Mouse (Mus musculus): ENCODE measurements around the gene Wdfy2. TPM values are rescaled to one million over a fixed set of nuclear protein-coding genes. Genes with fewer than 3 reads are reported as not detected.
A peak's percentile ranks its signal among the peaks of the same experiment; 100 is the strongest.
"Not testable (repeated sequence)": the region's sequence is repeated elsewhere in the genome, so short reads cannot be mapped to it uniquely, and the experiment has no call there.

Gene Wdfy2
- polyA plus RNA-seq, 1 experiment from 2014 or later, result 12.7 TPM

DNA sequence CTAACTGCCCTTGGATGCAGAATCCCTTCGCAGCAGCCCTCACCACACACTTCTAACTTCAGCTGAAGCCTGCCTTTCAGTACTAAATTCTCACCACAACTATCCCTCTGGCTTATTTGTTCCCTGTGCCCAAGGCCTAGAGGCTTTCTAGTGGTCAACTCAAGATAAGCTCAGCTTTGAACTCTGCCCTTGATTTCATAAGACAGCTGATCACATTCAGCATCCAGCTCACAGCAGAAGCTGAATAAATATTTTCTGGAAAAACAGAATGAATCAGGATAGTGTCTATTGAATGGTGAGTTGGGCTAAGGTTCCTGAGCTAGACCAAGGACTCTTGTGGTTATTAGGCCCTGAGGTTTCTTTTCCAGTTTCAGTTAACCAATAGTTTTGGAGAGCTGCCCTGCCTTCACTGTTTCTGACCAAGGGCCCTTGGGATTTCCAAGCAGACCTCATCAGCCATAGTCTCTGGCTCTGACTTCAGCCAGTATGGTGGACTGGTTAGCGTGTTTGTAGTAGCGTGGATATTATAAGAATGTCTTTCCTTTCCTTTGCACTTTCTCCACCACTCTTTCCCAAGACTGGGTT, 5.7 kb upstream of the Wdfy2 start:
- Histone ChIP-seq H3K9me3 (replicated peaks) (no peaks in the 10 kb centered on the region), H3K36me3 (no peaks in the 10 kb centered on the region), H3K4me1 (0 out of 2 replicates have a peak, but pooled peaks cover 2% of the 10 kb centered on the region), H3K27ac (no peak overlapping the region), H3K27me3 (ENCODE audit: low read depth, poor library complexity, severe bottlenecking) (no peaks in the 10 kb centered on the region), H3K4me3 (no peak overlapping the region)
- 94% methylated on average over 3 of the region's 3 CpGs for WGBS
- no peak for DNase-seq (ENCODE audit: low spot score)

DNA sequence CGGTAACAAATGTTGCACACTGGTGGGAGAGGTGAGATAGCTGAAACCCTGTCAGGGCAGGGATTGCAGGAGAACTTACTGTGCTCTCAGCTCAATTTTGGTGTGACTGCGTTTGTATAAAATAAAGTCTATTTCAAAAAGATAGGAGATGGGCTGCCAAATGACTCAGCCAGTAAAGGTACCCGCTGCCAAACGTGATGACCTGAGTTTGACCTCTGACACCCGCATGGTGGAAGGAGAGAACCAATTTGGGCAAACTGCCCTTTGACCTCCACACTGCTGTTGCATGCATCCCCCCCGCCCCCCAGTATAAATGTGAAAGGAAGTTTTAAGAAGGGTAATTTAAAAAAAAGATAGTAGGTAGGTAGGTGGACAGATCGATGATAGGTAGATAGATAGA, 4.4 kb upstream of the Wdfy2 start:
- no peak for DNase-seq (ENCODE audit: low spot score)
- Histone ChIP-seq H3K36me3 (no peaks in the 10 kb centered on the region), H3K27ac (no peak overlapping the region), H3K9me3 (replicated peaks) (no peaks in the 10 kb centered on the region), H3K4me1 (0 out of 2 replicates have a peak, but pooled peaks cover 2% of the 10 kb centered on the region), H3K27me3 (ENCODE audit: low read depth, poor library complexity, severe bottlenecking) (no peaks in the 10 kb centered on the region), H3K4me3 (no peak overlapping the region)
- 72% methylated on average over 7 of the region's 7 CpGs for WGBS

DNA sequence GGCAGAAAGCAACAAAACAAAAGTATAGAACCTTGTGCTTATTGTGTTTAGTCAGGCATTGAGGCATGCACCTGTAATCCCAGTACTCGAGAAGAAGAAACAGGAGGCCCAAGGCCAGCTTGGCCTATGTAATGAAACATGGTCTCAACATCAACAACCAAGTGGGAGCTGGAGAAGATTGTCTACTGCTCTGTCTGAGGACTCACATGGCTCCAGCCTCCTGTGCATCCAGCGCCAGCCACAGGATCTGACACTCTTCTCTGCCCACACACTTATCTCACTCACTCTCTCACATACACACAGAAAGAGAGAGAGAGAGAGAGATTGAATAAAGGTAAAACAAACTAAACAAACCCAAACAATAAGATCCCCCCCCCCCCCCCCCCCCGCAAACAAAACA, 3.9 kb upstream of the Wdfy2 start:
- Histone ChIP-seq H3K4me3 (no peak overlapping the region), H3K27ac (no peak overlapping the region), H3K27me3 (ENCODE audit: low read depth, poor library complexity, severe bottlenecking) (no peaks in the 10 kb centered on the region), H3K9me3 (replicated peaks) (no peaks in the 10 kb centered on the region), H3K36me3 (no peaks in the 10 kb centered on the region), H3K4me1 (peaks cover 5% of the 10 kb centered on the region)
- no peak for DNase-seq (ENCODE audit: low spot score)
- 75% methylated on average over 3 of the region's 3 CpGs for WGBS

DNA sequence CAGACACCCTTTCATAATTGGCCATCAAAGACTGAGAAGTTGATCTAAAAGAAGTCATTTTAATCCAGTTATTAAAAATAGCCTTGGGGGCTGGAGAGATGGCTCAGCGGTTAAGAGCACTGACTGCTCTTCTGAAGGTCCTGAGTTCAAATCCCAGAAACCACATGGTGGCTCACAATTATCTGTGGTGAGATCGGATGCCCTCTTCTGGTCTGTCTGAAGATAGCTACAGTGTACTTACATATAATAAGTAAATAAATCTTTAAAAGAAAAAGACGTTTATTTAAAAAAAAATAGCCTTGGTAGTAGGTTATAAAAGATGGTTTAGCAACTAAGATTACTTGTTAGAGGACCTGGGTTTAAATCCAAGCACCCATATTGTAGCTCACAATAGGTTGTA, 1.7 kb upstream of the Wdfy2 start:
- not testable (repeated sequence) for H3K36me3 ChIP-seq; H3K27me3 ChIP-seq (ENCODE audit: low read depth, poor library complexity, severe bottlenecking); H3K9me3 ChIP-seq (replicated peaks); DNase-seq (ENCODE audit: low spot score); H3K27ac ChIP-seq; H3K4me3 ChIP-seq
- WGBS, result 86% methylated on average over 3 of the region's 3 CpGs
- peaks cover 13% of the 10 kb centered on the region for H3K4me1 ChIP-seq

DNA sequence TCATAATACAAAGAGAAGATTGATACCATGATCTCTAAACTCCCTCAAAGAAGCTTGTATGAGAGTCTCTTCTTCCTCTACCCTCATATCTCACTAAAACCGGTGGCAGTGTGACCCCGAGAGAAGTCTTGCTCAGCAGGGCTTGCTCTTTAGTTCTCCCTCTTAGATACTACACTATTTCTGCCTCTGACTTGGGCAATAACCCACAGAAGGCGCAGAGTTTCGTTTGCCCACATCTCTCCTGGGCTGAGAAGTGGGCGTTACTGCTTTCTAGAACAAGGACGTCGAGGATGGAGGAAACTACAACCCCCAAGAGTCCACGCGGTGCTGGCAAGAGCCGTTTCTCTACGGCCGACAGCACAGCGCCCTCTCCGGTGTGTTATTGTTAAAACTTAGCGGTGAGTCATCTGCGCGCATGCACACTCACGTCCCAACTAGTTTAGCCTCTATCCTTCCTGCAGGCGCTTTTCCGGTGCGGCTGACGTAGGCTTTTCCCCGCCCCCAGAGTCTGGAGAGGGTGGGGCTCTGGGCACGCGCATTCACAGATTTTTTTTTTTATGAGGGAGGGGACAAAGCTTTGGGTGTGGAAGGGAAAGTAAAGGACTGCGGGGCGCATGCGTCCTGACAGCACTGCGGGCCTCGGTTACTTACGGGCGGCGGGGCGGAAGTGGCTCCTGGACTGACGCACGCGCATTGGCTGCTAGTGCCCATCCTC, 395 bp upstream of the Wdfy2 start:
- peak overlapping the region; percentile 76 for H3K4me3 ChIP-seq
- H3K36me3 ChIP-seq, result peaks cover 14% of the 10 kb centered on the region
- H3K27me3 ChIP-seq (ENCODE audit: low read depth, poor library complexity, severe bottlenecking), result no peaks in the 10 kb centered on the region
- H3K4me1 ChIP-seq, result peaks cover 21% of the 10 kb centered on the region
- peak overlapping the region; percentile 88 for H3K27ac ChIP-seq
- peak; percentile 95 for DNase-seq (ENCODE audit: low spot score)
- no peaks in the 10 kb centered on the region for H3K9me3 ChIP-seq (replicated peaks)
- under 1% methylated on average over 37 of the region's 37 CpGs for WGBS

DNA sequence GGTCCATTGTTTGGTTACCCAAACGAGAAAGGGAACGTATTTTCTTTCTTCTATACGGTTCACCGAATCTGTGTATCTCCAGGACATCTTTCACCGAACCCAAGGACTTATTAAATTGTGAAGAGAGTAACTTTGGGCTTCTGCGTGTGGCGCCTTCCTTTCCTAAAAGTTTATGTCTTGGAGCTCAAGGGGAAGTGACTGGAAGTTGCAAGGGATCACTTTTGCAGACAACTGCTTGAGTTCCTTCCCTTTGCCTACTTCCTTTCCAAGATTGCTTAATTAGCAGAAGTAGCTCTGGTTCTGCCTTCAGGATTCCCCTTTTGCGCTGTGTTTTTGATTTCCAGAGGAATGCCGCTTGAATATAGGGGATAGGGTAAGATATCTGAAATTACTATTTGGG, 858 bp downstream of the Wdfy2 start:
- Histone ChIP-seq H3K36me3 (peaks cover 14% of the 10 kb centered on the region), H3K27me3 (ENCODE audit: low read depth, poor library complexity, severe bottlenecking) (no peaks in the 10 kb centered on the region), H3K4me1 (peaks cover 34% of the 10 kb centered on the region), H3K9me3 (replicated peaks) (no peaks in the 10 kb centered on the region), H3K4me3 (peak overlapping the region; percentile 76), H3K27ac (peak overlapping the region; percentile 88)
- WGBS, result 14% methylated on average over 9 of the region's 9 CpGs
- no peak for DNase-seq (ENCODE audit: low spot score)

DNA sequence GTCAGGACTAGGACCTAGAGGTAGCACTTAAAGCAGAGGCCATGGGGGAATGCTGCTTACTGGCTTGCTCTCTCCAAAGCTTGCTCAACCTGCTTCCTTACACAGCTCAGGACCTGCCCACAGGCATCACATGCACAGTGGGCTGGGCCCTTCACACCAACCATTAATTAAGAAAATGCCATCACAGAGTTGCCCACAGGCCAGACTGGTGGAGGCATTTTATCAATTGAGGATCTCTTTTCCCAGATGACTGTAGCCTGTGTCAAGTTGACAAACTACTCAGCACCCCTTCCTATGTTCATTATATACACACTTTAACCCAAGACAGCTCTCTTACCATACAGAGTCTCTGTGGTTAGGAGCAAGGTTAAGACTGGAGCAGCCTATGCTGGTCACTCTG, 4.2 kb downstream of the Wdfy2 start:
- H3K36me3 ChIP-seq, result peaks cover 14% of the 10 kb centered on the region
- peak overlapping the region; percentile 34; the same call in 1 of the 2 replicates for H3K27ac ChIP-seq
- H3K9me3 ChIP-seq (replicated peaks), result no peaks in the 10 kb centered on the region
- no peaks in the 10 kb centered on the region for H3K27me3 ChIP-seq (ENCODE audit: low read depth, poor library complexity, severe bottlenecking)
- H3K4me3 ChIP-seq, result no peak overlapping the region
- no peak for DNase-seq (ENCODE audit: low spot score)
- H3K4me1 ChIP-seq, result peaks cover 63% of the 10 kb centered on the region

DNA sequence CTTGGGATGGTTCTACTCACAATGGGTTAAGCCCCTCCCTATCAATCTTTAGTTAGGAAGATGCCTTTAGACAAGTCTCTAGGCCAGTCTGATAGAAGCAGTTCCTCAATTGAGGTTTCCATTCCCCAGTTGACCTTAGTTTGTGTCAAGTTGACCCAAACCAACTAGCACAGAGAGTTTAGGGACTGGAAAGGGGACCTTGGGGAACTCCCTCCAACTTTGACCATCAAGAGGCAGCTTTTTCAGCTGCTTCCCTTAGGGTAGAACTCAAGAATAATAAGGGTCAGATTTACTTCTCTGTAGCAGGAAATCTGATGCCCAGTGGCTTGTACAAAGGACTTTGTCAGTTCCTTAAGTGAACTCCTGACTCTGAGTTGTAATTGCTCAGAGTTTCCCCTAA, 5.0 kb downstream of the Wdfy2 start:
- DNase-seq (ENCODE audit: low spot score), result no peak
- H3K4me3 ChIP-seq, result no peak overlapping the region
- no peaks in the 10 kb centered on the region for H3K27me3 ChIP-seq (ENCODE audit: low read depth, poor library complexity, severe bottlenecking)
- H3K27ac ChIP-seq, result peak overlapping the region; percentile 39; the same call in 1 of the 2 replicates
- H3K9me3 ChIP-seq (replicated peaks), result no peaks in the 10 kb centered on the region
- H3K4me1 ChIP-seq, result peaks cover 63% of the 10 kb centered on the region
- H3K36me3 ChIP-seq, result peaks cover 14% of the 10 kb centered on the region

DNA sequence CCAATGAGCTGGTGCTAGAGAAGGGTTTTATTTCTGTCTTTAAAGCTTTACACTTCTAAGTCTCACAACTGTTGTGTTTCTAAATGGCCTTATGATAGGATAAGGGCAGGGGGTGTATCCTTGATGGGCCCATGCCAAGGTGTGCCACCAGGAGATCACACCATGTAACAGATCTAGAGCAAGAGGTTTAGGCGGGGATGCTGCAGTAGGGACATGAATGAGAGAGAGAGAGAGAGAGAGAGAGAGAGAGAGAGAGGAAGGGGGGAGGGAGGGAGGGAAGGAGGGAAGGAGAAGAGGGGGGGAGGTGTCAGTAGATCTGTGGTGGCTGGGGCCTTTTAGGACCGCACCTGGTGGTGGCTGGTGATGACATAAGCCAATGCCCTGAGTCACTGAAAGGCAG, 5.5 kb downstream of the Wdfy2 start:
- Histone ChIP-seq H3K4me1 (peaks cover 63% of the 10 kb centered on the region), H3K4me3 (no peak overlapping the region), H3K36me3 (peaks cover 14% of the 10 kb centered on the region), H3K27me3 (ENCODE audit: low read depth, poor library complexity, severe bottlenecking) (no peaks in the 10 kb centered on the region), H3K9me3 (replicated peaks) (no peaks in the 10 kb centered on the region), H3K27ac (peak overlapping the region; percentile 39; the same call in 1 of the 2 replicates)
- 74% methylated on average over 2 of the region's 2 CpGs for WGBS
- DNase-seq (ENCODE audit: low spot score), result no peak

DNA sequence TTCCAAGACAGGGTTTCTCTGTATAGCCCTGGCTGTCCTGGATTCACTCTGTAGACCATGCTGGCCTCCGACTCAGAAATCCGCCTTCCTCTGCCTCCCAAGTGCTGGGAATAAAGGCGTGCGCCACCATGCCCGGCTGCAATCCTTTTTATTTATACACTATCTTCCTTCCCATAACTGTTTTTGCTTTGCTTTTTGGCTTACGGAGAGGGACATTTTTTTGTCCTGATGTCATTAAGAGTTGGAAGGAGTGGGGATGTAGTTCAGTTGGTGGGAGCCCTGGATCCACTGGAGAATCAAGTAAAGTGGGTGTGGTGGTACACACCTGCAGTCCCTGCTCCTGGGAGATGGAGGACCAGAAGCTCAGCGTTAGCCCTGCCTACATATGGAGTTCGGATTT, 6.7 kb downstream of the Wdfy2 start:
- Histone ChIP-seq H3K27me3 (ENCODE audit: low read depth, poor library complexity, severe bottlenecking) (no peaks in the 10 kb centered on the region), H3K9me3 (replicated peaks) (no peaks in the 10 kb centered on the region), H3K4me1 (peaks cover 53% of the 10 kb centered on the region), H3K4me3 (no peak overlapping the region), H3K36me3 (peaks cover 17% of the 10 kb centered on the region), H3K27ac (peak overlapping the region; percentile 16; the same call in 1 of the 2 replicates)
- 86% methylated on average over 8 of the region's 8 CpGs for WGBS
- no peak for DNase-seq (ENCODE audit: low spot score)

DNA sequence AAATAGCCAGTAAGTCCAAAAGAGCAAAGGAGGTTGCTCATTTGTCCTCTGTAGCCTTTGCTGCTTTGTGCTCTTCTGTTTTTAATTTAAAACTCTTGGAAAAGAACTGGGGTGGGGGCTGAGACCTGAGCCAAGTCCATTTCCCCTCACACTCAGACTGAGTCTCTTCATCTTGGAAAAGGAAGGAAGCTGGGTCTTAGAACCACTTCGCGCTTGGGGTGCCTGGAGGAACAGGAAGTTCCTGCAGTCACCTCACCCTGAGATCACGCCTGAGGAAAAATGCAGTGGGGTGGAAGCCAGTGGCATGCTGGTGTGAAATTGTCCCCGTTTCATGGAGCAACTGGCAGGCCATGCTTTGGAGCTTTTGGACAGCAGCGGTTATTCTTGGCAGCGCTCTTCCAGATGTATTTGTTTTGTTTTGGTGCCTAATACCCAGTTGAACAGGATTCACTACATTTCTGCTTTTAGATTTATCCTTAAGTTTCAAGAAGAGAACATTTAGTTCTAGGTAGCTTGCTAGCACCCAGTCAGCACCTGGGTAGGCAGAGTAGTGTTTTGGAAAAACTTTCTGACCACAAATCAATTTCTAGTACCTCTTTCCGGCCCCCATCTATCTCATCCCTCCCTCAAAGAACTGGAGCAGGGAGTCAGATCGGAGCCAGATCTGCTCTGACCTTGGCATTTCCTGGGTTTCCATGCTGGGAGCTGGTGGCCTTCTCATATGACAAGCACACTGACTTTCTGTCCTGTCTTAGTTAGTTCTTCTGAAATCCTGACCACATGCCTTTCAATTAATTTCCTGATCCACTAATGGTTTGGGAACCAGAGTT, 7.7 kb downstream of the Wdfy2 start:
- no peak overlapping the region for H3K4me3 ChIP-seq
- no peaks in the 10 kb centered on the region for H3K27me3 ChIP-seq (ENCODE audit: low read depth, poor library complexity, severe bottlenecking)
- H3K4me1 ChIP-seq, result peaks cover 49% of the 10 kb centered on the region
- H3K9me3 ChIP-seq (replicated peaks), result no peaks in the 10 kb centered on the region
- peak overlapping the region; percentile 72 for H3K27ac ChIP-seq
- 52% methylated on average over 8 of the region's 8 CpGs for WGBS
- no peak for DNase-seq (ENCODE audit: low spot score)
- peaks cover 16% of the 10 kb centered on the region for H3K36me3 ChIP-seq

DNA sequence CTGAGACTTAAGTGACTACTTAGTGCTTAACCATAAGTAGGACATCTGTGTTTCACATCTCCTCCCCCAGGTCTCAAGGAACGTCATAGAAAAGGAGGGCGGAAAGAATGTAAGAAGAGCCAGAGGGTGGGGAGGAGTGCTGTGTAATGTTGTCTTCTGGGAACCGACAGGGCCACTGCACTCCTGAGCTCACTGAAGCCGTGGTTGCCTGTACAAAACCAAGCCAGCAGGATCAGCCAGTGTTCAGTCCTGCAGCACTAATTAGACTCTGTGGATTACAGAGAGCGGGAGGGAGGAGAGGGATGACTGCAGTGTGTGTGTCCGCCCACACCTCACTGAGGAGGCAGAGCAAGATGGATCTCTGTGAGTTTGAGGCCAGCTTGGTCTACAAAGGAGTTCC, 13.5 kb downstream of the Wdfy2 start:
- Histone ChIP-seq H3K36me3 (peaks cover 15% of the 10 kb centered on the region; the same call in 1 of the 2 replicates), H3K27ac (no peak overlapping the region), H3K4me3 (no peak overlapping the region), H3K27me3 (ENCODE audit: low read depth, poor library complexity, severe bottlenecking) (no peaks in the 10 kb centered on the region), H3K9me3 (replicated peaks) (no peaks in the 10 kb centered on the region), H3K4me1 (peaks cover 10% of the 10 kb centered on the region; the same call in 1 of the 2 replicates)
- 64% methylated on average over 6 of the region's 6 CpGs for WGBS
- DNase-seq (ENCODE audit: low spot score), result no peak

DNA sequence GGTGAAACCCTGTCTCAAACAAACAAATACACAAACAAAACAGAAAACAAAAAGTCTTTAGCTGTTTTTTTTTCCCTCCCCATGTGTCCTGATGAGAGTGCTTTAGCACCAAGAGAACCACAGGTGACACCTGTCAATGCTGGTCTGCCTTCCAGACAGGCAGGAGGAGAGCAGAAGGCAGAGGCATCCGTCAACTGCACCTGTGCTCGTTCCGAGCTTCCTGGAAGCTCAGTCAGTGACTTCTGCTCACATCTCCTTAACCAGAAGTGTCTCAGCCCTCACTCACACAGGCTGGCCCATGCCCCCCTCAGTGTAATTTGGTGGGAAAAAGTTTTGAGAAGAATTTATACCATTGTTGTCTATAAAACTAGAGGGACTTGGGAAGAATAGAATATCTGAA, 15.4 kb downstream of the Wdfy2 start:
- H3K36me3 ChIP-seq, result peaks cover 15% of the 10 kb centered on the region; the same call in 1 of the 2 replicates
- H3K27me3 ChIP-seq (ENCODE audit: low read depth, poor library complexity, severe bottlenecking), result no peaks in the 10 kb centered on the region
- 87% methylated on average over 3 of the region's 3 CpGs for WGBS
- no peak for DNase-seq (ENCODE audit: low spot score)
- H3K27ac ChIP-seq, result no peak overlapping the region
- no peak overlapping the region for H3K4me3 ChIP-seq
- no peaks in the 10 kb centered on the region for H3K9me3 ChIP-seq (replicated peaks)
- H3K4me1 ChIP-seq, result 0 out of 2 replicates have a peak, but pooled peaks cover 7% of the 10 kb centered on the region

Measured in limb, embryonic 10.5 days (tissue).